Mouse (Mus musculus) liver, embryonic 14.5 days (tissue): ENCODE results near the gene Arrb2.

ENCODE experiments used
- CTCF ChIP-seq: IDR thresholded peaks from 2 replicates; pipeline ENCODE4 v1.5.1; 2016; ENCODE audit warnings: antibody characterized with exemption, low read depth, control low read depth
- EP300 ChIP-seq: IDR thresholded peaks from 2 replicates; pipeline ENCODE4 v1.6.1; 2016; ENCODE audit warnings: antibody characterized with exemption, low read depth

DNA sequence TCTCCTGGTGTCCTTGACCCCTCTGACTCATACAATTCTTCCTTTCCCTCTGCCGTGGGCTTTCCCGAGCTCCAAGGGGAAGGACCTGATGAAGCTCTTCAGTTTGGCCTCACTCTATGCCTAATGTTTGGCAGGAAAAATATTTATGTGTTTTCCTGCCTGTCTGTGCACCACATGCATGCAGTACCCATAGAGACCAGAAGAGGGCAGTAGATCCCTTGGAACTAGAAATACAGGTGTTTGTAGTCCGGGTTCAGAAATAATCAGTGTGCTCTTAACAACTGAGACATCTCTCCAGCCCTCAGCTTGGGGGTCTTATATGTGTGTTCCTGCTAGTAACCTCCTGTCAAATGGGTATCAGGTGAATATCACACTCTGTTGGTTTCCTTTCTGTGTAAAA is 18.5 kb upstream of the Arrb2 start:
- no peak for TF ChIP-seq EP300
- peak; percentile 90 for TF ChIP-seq CTCF
